Mouse (Mus musculus): ENCODE results near the gene Ephb1.

Ephb1 gene

DNA sequence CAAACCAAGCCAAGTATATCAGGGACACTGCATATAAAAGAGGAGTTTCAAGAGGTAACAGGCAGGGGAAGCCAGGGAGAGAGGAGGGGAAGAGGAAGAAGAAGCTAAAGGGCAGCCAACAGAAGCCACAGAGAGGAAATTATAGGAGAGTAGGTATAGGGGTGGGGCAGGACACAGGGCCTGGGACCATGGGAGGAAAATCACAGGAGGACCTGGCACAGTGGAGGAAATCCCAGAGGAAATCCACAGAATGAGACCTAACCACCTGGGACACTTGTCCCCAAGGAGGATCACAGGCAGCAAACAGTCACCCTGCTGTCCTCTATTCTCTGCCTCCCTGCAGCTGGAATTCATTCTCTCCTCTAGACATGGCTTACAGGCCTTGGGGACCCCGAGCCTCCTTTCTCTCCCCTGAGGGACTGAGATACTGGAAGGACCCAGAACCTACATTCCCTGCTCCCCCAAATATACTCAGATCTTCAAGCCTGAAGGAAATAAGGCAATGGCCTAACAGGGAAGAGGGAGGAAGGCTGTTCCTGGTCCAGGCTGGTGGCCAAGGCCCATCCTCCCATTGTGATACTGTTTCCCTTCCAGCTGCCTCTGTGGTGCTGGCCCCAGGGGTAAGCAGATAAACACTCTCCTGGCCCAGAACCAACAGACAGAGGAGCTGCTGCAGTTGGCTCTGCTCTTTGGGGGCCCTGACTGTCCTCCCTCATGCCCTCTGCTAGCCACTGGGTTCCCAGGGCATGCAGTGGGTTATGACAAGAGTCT, 47.7 kb downstream of the Ephb1 start:
- in situ Hi-C loops (cut with MboI; ENCODE audit: unreplicated experiment in 2 of 2): no loop called here

DNA sequence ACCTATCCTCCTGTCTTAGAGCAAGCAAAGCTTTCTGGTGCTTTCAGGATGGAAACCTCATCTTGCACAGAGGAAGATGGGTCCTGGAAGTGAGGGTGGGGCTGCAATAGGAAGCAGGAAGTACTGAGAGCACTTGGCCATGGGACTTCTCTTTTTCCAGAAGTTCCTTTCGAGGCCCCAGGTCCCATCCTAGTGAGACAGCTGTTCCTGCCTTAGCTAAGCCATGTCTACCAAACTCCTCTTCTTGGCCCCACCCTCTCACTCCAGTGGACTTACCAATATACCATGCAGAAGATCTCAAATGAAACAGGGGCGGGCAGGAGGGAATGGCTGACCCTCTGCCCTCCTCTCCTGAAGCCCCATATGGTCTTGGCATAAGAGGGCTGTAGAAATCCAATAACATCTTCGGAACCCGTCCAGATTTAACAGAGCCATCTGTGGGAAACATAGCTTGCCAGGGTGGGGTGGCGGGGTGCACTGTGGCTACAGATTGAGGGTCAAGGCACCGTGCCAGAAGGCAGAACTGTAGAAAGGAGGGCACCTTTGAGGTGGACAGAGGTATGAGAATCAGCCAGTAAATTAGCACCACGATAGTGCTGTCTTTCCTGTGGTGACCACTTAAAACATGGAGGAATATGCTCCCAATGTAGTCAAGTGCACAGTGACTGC, 48.9 kb downstream of the Ephb1 start:
- in situ Hi-C loops (cut with MboI; ENCODE audit: unreplicated experiment in 2 of 2): no loop called here

DNA sequence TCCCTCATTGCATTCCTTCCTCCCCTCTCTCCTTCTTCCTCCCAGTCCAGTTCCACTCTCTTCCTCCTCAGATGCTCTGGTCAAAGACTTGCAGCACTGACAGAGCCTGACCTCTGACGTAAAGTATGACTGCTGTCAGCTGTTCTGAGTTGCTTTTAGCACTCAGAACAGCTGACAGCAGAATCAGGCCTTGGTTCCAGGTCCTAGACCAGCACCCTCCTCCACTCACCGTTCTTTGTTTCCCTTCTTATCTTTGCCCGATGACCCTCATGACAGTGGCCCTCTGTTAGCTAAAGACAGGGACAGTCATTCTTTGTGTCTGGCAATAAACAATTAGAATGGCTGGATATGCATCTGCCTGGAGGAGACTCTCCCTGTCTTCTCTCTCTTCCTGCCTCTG, 49.7 kb downstream of the Ephb1 start:
- in situ Hi-C loops (cut with MboI; ENCODE audit: unreplicated experiment in 2 of 2): no loop called here

DNA sequence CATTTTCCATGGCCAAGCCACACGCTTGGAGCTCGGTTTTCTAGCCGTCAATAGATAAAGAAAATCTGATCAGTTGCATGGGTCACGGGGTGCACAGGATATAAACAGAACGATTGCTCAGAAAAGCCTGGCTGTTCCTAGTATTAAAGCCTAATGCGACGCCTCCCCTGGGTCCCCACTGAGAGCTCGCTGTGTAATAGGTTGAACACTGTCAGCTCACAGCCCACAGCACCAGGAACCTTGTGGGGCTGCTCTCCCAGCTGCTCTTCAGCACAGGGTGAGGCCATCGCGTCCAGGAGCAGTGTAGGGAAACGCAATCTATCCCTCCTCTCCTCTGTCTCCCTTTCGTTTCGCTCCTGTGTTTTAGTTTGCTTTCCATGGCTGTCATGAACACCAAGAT, 50.6 kb downstream of the Ephb1 start:
- in situ Hi-C loops (cut with MboI; ENCODE audit: unreplicated experiment in 2 of 2): no loop called here

DNA sequence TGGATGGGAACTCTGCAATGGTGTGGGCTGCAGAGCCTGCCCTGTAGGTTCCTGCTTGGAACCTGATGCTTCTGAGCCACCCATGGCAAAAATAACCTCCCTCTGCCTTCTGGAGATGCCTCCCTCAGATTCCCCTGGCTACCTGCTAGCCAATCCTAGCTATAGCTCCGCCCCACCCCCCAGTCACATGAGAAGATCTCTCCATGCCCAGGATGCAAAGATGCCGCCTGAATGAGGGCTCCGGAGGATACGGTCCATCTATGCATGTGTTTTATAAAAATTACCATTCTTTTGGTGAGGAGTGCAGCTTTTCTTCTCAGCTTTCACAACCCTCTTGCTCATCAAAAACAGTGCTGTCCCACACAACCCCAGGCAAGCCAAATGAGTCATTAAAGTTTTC, 53.5 kb downstream of the Ephb1 start:
- in situ Hi-C loops (cut with MboI; ENCODE audit: unreplicated experiment in 2 of 2): no loop called here

DNA sequence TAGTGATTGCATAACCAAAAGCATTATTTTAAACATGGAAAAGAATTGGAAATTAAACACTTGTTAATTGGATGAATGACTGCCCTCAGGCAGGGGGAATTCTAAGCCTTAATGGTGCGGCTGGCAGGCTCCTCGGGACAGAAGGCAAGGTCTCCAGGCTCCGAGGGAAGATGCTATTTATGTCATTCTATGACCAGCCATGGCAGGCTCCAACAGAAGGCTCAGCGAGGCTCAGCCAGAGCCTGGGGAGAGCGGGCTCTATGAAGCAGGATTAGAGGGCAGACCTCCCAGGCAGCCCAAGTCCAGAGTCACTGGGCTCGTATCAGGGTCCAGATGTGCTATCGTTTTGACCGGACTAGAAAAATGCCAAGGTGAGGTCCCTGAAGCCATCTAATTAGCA, 55.8 kb downstream of the Ephb1 start:
- in situ Hi-C loops (cut with MboI; ENCODE audit: unreplicated experiment in 2 of 2): no loop called here

DNA sequence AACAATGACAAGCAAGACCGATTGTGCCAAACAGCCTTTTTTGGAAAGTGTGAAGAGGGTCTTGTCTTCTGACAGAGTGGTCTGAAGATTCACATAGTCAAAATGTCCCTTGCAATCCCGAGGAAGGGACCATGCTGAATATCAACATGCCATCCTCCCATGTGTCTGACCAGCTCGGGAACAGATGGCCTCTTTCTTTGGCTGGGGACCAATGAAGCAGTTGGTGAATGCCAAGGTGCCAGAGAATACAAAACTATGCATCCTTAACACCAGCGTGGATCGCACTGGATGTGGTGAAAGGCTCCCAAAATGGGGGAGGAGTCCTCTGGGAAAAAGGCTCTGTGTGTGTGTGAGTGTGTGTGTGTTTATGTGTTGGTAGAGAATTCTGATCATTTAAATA, 56.5 kb downstream of the Ephb1 start:
- in situ Hi-C loops (cut with MboI; ENCODE audit: unreplicated experiment in 2 of 2): no loop called here

DNA sequence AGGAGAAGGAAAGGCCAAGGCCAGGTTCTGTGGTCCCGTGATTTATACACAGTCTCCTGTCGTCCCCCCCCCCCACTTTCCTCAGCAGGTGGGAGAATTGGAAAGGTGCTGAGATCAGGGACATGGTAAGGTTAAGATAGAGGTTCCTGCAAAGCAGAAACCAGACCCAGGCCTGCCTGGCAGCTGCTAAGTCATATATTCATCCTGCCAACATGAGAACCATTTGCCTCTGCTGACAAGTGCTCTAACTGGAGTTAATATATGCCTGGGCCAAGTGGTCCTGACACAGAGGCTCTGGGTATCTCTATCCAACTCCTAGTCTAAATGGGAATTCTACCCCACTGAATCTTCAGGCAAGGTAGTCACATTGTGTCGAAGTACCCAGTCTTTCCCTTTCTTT, 57.3 kb downstream of the Ephb1 start:
- in situ Hi-C loops (cut with MboI; ENCODE audit: unreplicated experiment in 2 of 2): no loop called here

DNA sequence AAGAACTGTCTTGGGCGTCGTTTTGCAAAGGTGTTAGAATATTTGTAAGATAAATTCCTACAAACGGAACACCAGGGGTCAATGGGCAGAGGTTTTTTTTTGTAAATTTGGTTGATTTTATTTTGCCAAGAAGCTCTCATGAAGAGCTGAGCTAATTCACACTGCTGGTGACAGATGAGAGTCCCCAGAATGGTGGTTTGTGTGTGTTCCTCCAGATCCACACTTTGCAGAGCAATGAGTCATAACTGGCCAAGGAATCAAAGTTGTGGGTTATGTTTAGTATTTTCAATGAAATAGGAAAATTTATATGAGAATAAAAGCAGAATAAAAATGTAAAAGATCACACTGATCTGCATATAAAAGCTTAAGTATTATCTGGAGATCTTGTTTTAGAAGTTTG, 60.9 kb downstream of the Ephb1 start:
- in situ Hi-C loops (cut with MboI; ENCODE audit: unreplicated experiment in 2 of 2): no loop called here

DNA sequence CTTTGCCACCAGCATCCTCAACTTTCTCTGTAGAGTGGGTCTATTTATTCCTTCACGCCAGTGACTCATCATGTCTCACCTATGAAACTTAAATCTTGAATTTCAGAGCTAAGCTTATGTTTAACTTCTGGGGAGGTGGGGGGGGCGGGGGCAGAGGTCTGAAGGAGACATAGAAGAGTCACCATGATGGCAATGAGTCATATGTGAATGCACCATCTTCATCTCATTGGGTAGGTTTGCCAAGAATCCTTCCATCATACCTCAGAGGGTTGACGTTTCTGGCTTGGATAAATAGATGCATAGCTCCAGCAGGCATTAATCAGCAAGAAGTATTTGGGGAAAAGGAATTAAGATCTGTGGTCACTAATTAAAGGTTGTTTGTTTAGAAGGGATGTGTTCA, 63.3 kb downstream of the Ephb1 start:
- in situ Hi-C loops (cut with MboI; ENCODE audit: unreplicated experiment in 2 of 2): no loop called here

DNA sequence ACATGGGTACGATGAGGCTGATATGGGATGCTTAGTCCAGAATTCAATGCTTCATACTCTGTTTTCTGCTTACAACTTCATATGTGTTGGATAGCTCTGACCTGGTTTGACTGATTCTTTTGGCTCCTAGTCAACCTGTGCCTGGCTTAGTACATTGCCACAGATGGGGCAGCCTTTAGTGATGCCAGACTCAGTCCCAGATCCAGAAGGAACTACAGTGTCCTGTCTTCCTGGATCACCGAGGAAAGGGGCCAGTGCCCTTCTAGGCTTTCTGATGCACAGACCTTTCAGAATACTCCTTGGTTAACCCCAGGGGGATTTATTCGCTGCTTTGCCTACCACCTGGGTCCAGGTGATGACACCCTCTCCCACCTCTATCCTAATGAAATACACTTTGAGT, 66.1 kb downstream of the Ephb1 start:
- in situ Hi-C loops (cut with MboI; ENCODE audit: unreplicated experiment in 2 of 2): no loop called here

DNA sequence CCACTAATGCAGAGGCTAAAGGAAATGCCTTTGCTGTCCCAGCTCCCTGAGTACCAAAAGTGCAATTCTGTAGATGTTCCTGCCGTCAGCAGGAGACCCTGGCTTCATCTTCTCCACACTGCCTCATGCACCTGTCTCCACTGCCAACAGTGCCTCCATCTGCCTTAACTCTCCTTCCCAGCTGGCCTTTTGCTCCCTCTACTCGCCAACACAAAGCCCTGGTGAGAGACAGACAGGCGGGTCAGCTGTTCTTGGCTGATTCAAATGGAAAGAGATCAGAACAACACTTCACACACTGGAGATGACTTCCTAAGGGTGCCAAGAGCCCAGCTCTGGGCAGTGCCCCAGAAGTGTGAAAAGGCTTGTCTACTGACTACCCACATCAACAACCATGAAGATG, 78.6 kb downstream of the Ephb1 start:
- in situ Hi-C loops (cut with MboI; ENCODE audit: unreplicated experiment in 2 of 2): no loop called here

DNA sequence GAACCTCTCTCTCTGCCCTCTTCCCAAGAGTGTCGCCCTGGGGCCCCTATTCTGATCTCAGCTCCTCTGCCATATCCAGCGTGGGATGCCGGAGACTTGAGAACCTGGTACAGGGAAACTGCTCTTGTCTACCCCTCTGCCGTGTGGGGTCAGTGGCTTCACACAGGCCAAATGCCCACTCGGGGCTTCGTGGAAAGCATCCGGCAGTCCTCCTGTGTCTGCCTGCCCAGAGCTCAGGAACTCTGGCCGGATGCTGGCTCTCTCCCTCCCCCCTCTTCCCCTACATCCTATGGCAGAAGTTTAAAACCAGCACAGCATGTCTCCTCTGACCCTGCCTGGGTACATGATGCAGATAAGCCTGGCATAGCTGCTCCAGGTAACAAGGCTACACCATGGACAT, 80.5 kb downstream of the Ephb1 start:
- in situ Hi-C loops (cut with MboI; ENCODE audit: unreplicated experiment in 2 of 2): no loop called here

DNA sequence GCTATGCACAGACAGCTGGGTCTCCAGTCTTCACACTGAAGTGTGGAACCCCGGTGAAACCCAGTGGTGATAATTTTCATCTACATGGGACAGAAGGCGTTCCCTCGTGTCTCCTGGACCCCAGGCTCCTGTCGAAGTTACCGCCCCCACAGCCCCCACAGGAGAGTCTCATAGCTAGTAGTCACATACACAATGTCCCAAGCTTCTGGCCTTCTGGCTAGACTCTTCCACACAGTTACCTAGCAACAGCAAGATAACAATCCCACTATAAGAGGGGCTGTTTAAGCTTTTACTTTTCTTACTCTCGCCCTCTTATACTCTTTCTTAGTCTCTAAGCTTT, 81.1 kb downstream of the Ephb1 start:
- in situ Hi-C loops (cut with MboI; ENCODE audit: unreplicated experiment in 2 of 2): no loop called here

DNA sequence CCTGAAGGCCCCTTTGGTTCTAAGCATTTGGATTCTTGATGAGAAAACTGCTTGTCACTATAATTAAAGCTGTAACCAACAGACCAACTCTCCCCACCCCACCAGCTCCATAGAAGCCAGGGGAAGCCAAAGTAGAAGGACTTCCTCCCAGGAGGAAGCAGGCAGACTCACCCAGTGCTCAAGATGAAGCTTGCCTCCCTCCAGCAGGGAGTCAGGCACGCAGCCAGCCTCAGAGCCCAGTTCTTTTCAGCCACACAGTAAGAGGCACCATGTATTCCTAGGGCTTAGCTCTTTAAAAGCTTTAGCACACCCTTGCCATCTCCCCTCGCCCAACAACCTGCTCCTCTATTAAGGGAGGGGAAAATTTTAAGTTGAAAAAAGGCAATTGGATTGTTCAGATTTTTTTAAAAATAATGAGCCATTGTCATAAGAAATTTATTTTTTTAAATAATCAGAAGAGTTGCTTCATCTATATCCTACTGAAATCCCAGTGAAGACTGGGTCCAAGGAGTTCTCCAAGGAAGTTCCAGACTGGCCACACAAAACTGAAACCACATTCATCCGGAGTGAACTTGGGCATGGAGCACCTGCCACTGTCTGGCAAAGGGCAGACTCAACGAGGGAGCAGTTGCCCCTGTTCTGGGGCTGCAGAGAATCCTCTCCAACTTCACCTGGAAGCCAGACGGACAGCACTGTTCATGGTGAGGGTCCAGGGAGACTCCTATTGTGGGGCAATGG, 81.6 kb downstream of the Ephb1 start:
- in situ Hi-C loops (cut with MboI; ENCODE audit: unreplicated experiment in 2 of 2): no loop called here

DNA sequence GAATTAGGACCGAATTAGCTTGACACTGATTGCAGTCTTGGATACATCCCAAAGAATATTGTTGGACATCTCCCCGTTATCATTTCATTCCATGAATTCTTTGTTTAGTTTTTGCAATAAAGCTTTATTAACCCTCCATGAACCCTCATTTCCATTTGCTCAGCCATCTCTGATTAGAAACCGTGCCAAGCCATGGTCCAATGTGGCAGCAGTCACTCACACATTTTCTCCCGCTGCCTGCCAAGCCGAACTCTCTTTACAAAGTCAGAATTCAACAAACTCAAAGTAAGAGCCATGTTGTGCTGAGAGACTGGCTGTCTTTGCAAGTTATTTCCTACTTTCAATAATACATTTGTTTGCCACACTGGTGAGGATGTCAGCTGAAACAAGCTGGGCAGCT, 84.0 kb downstream of the Ephb1 start:
- in situ Hi-C loops (cut with MboI; ENCODE audit: unreplicated experiment in 2 of 2): no loop called here

DNA sequence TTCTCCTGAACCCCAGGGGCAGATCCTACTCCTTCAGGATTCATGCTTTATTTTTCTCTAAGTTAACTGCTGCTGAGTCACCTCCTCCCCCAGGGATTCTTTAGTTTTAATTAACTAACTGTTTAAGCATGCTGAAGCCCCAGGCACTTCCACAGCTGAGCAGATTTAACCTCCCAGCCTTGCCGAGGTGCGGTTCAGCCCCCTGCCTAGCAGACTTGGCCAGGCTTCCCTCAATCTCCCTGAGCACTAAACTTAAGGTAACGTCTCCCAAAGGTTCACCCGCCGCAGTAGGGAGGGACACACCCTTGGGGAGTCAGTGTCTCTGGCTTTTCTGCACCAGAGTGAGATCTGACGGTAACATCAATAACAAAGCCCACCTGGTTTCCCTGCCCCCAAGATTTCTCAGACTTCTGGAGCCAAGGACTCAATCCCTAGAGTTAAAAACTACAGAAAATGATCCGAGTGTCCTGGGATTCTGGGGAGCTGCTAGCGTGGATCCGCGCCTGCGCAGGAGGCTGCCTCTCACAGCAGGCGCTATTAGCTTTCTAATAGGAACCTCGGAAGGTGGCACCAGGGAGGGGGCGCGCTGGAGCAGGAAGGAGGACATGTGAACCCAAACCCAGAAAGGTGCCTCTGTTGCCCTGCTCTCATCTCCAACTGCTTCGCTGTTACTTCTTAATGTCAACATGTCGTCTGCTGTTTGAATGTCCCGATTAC, 87.0 kb downstream of the Ephb1 start:
- in situ Hi-C loops (cut with MboI; ENCODE audit: unreplicated experiment in 2 of 2): no loop called here

DNA sequence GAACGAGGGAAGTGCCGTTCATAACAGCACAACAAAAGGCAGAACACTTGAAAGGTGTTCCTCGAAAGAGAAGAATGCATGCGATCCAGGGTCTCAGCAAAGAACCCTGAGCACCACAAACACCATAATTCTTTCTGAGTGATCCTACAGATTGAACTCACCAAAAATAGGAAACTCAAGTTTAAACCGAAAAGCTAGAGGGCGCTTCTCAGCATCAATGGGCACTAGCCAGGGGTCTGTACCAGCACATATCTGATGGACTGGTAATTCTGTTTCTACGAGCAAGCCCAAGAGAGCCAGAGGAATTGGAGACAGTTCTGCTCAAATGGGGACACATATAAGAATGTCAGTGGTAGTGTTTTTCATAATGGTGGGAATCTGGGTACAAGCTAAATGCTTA, 90.7 kb downstream of the Ephb1 start:
- in situ Hi-C loops (cut with MboI; ENCODE audit: unreplicated experiment in 2 of 2): no loop called here

DNA sequence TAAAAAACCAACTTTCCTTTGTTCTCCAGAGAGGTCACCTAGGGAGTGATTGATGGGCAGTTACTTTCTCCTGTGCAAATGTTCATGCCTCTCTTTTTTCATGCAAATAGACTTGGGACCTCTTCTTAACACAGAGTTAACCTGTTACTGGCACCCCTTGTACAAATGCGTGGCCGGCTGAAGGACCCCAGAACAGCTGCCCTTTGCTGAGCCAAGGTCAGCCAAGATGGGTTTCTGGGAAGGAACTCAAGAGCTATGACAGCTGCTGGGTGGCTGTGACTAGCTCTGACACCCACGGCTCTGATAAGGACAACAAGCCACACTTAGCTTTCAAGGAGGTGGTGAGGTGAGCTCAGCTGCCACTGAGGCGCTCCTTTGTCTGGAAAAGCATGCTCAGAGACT, 92.4 kb downstream of the Ephb1 start:
- in situ Hi-C loops (cut with MboI; ENCODE audit: unreplicated experiment in 2 of 2): no loop called here

DNA sequence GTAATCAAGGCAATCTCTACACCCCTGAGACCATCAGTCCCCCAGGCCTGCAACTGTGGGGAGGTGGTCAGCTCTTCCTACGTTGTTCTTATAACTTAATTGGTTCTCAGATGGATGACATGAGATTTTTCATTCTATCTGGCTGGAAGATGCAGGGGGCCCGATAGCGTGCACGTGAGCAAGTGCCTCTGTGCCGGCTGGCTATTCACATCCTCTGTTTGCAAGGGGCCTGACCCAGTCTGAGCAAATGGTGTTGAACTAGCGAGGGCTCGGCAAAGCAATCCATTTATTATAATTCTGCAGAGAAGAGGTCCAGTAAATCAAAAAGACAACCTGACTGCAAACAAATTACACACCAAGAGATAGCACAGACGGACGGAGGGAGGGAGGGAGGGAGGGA, 93.0 kb downstream of the Ephb1 start:
- in situ Hi-C loops (cut with MboI; ENCODE audit: unreplicated experiment in 2 of 2): no loop called here

DNA sequence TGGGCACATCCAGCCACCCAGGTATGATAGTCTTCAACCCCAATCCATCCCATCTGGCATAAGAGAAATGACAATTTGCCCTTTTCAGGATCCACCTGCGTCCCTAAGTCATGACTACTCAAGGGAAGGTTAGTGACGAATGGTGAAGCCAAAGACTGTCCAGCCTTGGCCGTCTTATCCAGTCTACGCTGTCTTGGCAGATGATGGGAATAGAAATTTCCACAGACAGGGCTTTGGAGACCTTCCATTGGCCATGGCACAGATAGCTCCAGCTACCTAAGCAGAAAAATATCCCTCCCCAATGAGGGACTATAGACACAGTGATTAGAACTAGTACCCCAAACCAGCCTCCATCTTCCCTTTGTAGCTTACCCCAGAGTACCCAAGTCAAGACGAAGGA, 98.1 kb downstream of the Ephb1 start:
- in situ Hi-C loops (cut with MboI; ENCODE audit: unreplicated experiment in 2 of 2): no loop called here

All from v-Abl transformed pro-B cells (cell line).